Mouse (Mus musculus) myocyte (in vitro differentiated cells): ENCODE measurements around the gene Cacna1f. TPM values are rescaled to one million over a fixed set of nuclear protein-coding genes. Genes with fewer than 3 reads are reported as not detected.

ENCODE experiments used
- H3K27me3 ChIP-seq: one replicate; pipeline ENCODE4 v1.6.1; 2011; ENCODE audit not compliant: control insufficient read depth, insufficient read depth, insufficient read length
- H3K36me3 ChIP-seq: one replicate; pipeline ENCODE4 v1.6.1; 2011; ENCODE audit not compliant: control insufficient read depth, insufficient read depth
- H3K4me2 ChIP-seq: one replicate; pipeline ENCODE4 v1.6.1; 2011; ENCODE audit warnings: low read depth, control low read depth
- H3K4me3 ChIP-seq: one replicate; pipeline ENCODE4 v1.5.1; 2011; ENCODE audit warnings: mild to moderate bottlenecking, control low read depth, moderate library complexity
- H3K79me2 ChIP-seq: one replicate; pipeline ENCODE4 v1.6.1; 2011; ENCODE audit not compliant: control insufficient read depth, insufficient read depth
- H3ac ChIP-seq: one replicate; pipeline ENCODE4 v1.6.1; 2011; ENCODE audit not compliant: control insufficient read depth, insufficient read length
- CEBPB ChIP-seq: IDR thresholded peaks from 2 replicates; pipeline ENCODE4 v1.6.1; 2011; ENCODE audit warnings: mild to moderate bottlenecking, moderate library complexity; ENCODE audit not compliant: poor library complexity, insufficient read depth, severe bottlenecking
- E2F4 ChIP-seq: IDR thresholded peaks from one replicate; pipeline ENCODE4 v1.6.1; 2011; ENCODE audit warnings: mild to moderate bottlenecking, control low read depth, moderate library complexity; ENCODE audit not compliant: insufficient read depth
- MAX ChIP-seq: IDR thresholded peaks from one replicate; pipeline ENCODE4 v1.6.1; 2011; ENCODE audit warnings: low read depth, mild to moderate bottlenecking, control low read depth
- MYOD1 ChIP-seq, 3 experiments: IDR thresholded peaks; one replicate each; pipeline ENCODE4 v1.6.1; 2011; ENCODE audit warnings: control low read depth in 2 of 3, low read depth in 2 of 3, mild to moderate bottlenecking in 2 of 3, moderate library complexity in 1 of 3; ENCODE audit not compliant: insufficient read length in 2 of 3, control insufficient read depth in 1 of 3
- MYOG ChIP-seq, 3 experiments: IDR thresholded peaks; one replicate each; pipeline ENCODE4 v1.6.1; 2011; ENCODE audit warnings: control low read depth in 2 of 3, low read depth in 2 of 3, mild to moderate bottlenecking in 2 of 3; ENCODE audit not compliant: insufficient read length in 2 of 3, control insufficient read depth in 1 of 3, insufficient read depth in 1 of 3
- POLR2A ChIP-seq: IDR thresholded peaks from one replicate; pipeline ENCODE4 v1.6.1; 2011; ENCODE audit warnings: low read depth, mild to moderate bottlenecking, control low read depth, moderate library complexity; ENCODE audit not compliant: insufficient read length
- POLR2AphosphoS2 ChIP-seq: IDR thresholded peaks from one replicate; pipeline ENCODE4 v1.6.1; 2011; ENCODE audit warnings: low read depth, control low read depth; ENCODE audit not compliant: insufficient read length
- REST ChIP-seq: IDR thresholded peaks from one replicate; pipeline ENCODE4 v1.6.1; 2011; ENCODE audit warnings: mild to moderate bottlenecking, control low read depth, moderate library complexity; ENCODE audit not compliant: insufficient read depth, insufficient read length
- SRF ChIP-seq: IDR thresholded peaks from one replicate; pipeline ENCODE4 v1.6.1; 2011; ENCODE audit warnings: low read depth; ENCODE audit not compliant: control insufficient read depth, insufficient read length
- TCF12 ChIP-seq: IDR thresholded peaks from one replicate; pipeline ENCODE4 v1.6.1; 2011; ENCODE audit warnings: mild to moderate bottlenecking, control low read depth; ENCODE audit not compliant: poor library complexity, insufficient read depth, severe bottlenecking
- TCF3 ChIP-seq: IDR thresholded peaks from one replicate; pipeline ENCODE4 v1.6.1; 2011; ENCODE audit warnings: low read depth, control low read depth; ENCODE audit not compliant: insufficient read length
- USF1 ChIP-seq: IDR thresholded peaks from one replicate; pipeline ENCODE4 v1.6.1; 2011; ENCODE audit warnings: low read depth, mild to moderate bottlenecking, control low read depth, moderate library complexity
- polyA plus RNA-seq: library from polyadenylated mRNA; unstranded; fragments of >200 nt; fragmentation: generic; extraction: Trizol; gene quantifications from one replicate; pipeline ENCODE4 v1.2.1, GENCODE M21; 2012; ENCODE audit warnings: missing spikeins

The Cacna1f gene
- polyA plus RNA-seq, 1 experiment: not detected

GRCm38 (mm10) chrX:7574885-7575231 lies 32.0 kb upstream of the Cacna1f start:
- Histone ChIP-seq H3K4me2 (peak overlapping the region; percentile 65), H3ac (no peak overlapping the region), H3K36me3 (no peaks in the 10 kb centered on the region), H3K4me3 (peak overlapping the region; percentile 34), H3K79me2 (peaks cover 13% of the 10 kb centered on the region), H3K27me3 (no peaks in the 10 kb centered on the region)
- TF ChIP-seq USF1: no peak
- no peak for TF ChIP-seq POLR2AphosphoS2
- TF ChIP-seq MYOD1 (IDR thresholded peaks at IDR 0.05; ENCODE audit: control insufficient read depth in 1 of 3, insufficient read length in 2 of 3, low read depth in 2 of 3): no peak
- no peak for TF ChIP-seq E2F4
- TF ChIP-seq TCF3: no peak
- no peak for TF ChIP-seq MYOG (IDR thresholded peaks at IDR 0.05; ENCODE audit: control insufficient read depth in 1 of 3, insufficient read depth in 1 of 3, insufficient read length in 2 of 3, low read depth in 2 of 3)
- no peak for TF ChIP-seq POLR2A
- no peak for TF ChIP-seq TCF12
- TF ChIP-seq SRF: no peak
- TF ChIP-seq CEBPB: no peak
- no peak for TF ChIP-seq MAX
- no peak for TF ChIP-seq REST

DNA sequence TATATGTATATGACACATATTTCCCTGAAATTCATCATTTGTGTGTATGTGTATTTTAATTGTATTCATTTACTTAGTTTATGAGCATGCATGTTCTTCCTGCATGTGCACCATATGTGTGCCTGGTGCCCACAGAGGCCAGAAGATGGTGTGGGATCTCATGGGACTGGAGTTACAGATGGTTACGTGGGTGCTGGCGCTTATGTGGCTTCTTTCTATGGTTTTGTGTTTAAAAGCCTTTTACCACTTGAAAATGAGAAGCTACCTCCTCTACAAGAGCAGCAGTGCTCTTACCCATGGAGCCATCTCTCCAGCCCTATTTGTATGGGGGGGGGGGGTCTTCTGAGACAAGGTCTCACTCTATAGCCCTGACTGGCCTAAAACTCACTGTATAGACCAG lies 25.7 kb upstream of the Cacna1f start:
- Histone ChIP-seq H3K27me3 (no peaks in the 10 kb centered on the region), H3K36me3 (no peaks in the 10 kb centered on the region), H3K79me2 (no peaks in the 10 kb centered on the region), H3ac (no peak overlapping the region), H3K4me2 (no peak overlapping the region), H3K4me3 (no peak overlapping the region)
- no peak for TF ChIP-seq CEBPB
- no peak for TF ChIP-seq SRF
- no peak for TF ChIP-seq MYOD1 (IDR thresholded peaks at IDR 0.05; ENCODE audit: control insufficient read depth in 1 of 3, insufficient read length in 2 of 3, low read depth in 2 of 3)
- TF ChIP-seq REST: no peak
- TF ChIP-seq POLR2A: no peak
- no peak for TF ChIP-seq TCF12
- no peak for TF ChIP-seq TCF3
- TF ChIP-seq MAX: no peak
- TF ChIP-seq MYOG (IDR thresholded peaks at IDR 0.05; ENCODE audit: control insufficient read depth in 1 of 3, insufficient read depth in 1 of 3, insufficient read length in 2 of 3, low read depth in 2 of 3): no peak
- no peak for TF ChIP-seq E2F4
- no peak for TF ChIP-seq USF1
- no peak for TF ChIP-seq POLR2AphosphoS2

DNA sequence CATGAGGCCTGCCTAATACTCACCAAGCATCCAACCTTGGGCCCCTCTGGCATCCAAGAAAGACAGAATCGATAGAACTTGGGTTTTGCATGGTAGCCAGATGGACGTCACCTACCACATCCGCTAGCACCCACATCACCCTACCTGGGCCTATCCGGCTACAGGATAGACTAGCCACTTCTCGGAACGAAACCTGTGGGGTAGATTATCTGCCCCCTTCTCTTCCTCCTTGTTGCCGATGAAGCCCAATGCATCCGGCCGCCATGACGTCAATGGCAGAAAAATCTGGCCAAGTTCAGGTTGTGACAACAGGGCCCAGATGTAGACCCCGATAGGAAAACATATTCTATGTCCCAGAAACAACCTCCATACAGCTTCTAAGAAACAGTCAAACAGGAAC lies 23.0 kb upstream of the Cacna1f start:
- H3ac ChIP-seq: no peak overlapping the region
- no peaks in the 10 kb centered on the region for H3K79me2 ChIP-seq
- no peak overlapping the region for H3K4me2 ChIP-seq
- no peak overlapping the region for H3K4me3 ChIP-seq
- H3K27me3 ChIP-seq: no peaks in the 10 kb centered on the region
- TF ChIP-seq MYOD1 (IDR thresholded peaks at IDR 0.05; ENCODE audit: control insufficient read depth in 1 of 3, insufficient read length in 2 of 3, low read depth in 2 of 3) (no peak), POLR2AphosphoS2 (no peak), MAX (no peak), TCF12 (no peak), E2F4 (no peak), SRF (no peak), CEBPB (no peak), USF1 (no peak), POLR2A (no peak), REST (no peak), TCF3 (no peak), MYOG (IDR thresholded peaks at IDR 0.05; ENCODE audit: control insufficient read depth in 1 of 3, insufficient read depth in 1 of 3, insufficient read length in 2 of 3, low read depth in 2 of 3) (no peak)
- no peaks in the 10 kb centered on the region for H3K36me3 ChIP-seq

- Histone ChIP-seq H3K36me3 (no peaks in the 10 kb centered on the region), H3K4me2 (no peak overlapping the region), H3ac (no peak overlapping the region), H3K4me3 (no peak overlapping the region), H3K27me3 (no peaks in the 10 kb centered on the region), H3K79me2 (no peaks in the 10 kb centered on the region)
- no peak for TF ChIP-seq SRF
- TF ChIP-seq MAX: no peak
- no peak for TF ChIP-seq TCF12
- TF ChIP-seq USF1: no peak
- no peak for TF ChIP-seq POLR2A
- no peak for TF ChIP-seq MYOG (IDR thresholded peaks at IDR 0.05; ENCODE audit: control insufficient read depth in 1 of 3, insufficient read depth in 1 of 3, insufficient read length in 2 of 3, low read depth in 2 of 3)
- TF ChIP-seq E2F4: no peak
- TF ChIP-seq TCF3: no peak
- TF ChIP-seq MYOD1 (IDR thresholded peaks at IDR 0.05; ENCODE audit: control insufficient read depth in 1 of 3, insufficient read length in 2 of 3, low read depth in 2 of 3): no peak
- no peak for TF ChIP-seq CEBPB
- TF ChIP-seq REST: no peak
- no peak for TF ChIP-seq POLR2AphosphoS2
These were observed 20.5 kb upstream of the Cacna1f start for GRCm38 (mm10) chrX:7586356-7586755.

DNA sequence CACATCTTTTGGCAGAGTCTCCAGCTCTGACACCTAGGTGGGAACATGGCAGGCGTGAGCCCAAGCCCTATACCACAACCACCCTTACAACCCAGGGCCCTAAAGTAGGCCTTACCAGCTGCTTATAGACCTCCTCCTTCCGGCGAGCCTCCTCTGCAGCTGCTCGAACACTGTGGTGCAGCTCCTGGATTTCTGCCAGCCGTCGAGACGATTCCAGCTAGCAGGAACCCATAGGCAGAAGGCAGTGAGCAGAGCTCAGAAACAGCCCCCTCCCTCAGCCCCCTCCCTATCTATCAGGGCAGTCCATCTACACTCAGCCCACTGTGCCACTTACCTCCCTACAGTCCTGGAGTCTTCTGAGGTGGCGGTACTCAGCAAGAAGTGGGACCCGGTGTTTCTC lies 11.5 kb upstream of the Cacna1f start:
- no peaks in the 10 kb centered on the region for H3K27me3 ChIP-seq
- no peak for TF ChIP-seq USF1
- no peak for TF ChIP-seq MYOD1 (IDR thresholded peaks at IDR 0.05; ENCODE audit: control insufficient read depth in 1 of 3, insufficient read length in 2 of 3, low read depth in 2 of 3)
- TF ChIP-seq E2F4: no peak
- no peak overlapping the region for H3K4me2 ChIP-seq
- no peak overlapping the region for H3K4me3 ChIP-seq
- H3ac ChIP-seq: no peak overlapping the region
- H3K36me3 ChIP-seq: no peaks in the 10 kb centered on the region
- H3K79me2 ChIP-seq: no peaks in the 10 kb centered on the region
